Mouse (Mus musculus) c-Kit-positive CD71-negative TER-119-negative erythroid progenitor cells, embryonic 14.5 days (primary cell): ENCODE data around the gene Ppan.

Experiments
- DNase-seq: peaks from one replicate; pipeline ENCODE4 v3.0.0-alpha.2; 2013; ENCODE audit warnings: low read depth

Gene Ppan

DNA sequence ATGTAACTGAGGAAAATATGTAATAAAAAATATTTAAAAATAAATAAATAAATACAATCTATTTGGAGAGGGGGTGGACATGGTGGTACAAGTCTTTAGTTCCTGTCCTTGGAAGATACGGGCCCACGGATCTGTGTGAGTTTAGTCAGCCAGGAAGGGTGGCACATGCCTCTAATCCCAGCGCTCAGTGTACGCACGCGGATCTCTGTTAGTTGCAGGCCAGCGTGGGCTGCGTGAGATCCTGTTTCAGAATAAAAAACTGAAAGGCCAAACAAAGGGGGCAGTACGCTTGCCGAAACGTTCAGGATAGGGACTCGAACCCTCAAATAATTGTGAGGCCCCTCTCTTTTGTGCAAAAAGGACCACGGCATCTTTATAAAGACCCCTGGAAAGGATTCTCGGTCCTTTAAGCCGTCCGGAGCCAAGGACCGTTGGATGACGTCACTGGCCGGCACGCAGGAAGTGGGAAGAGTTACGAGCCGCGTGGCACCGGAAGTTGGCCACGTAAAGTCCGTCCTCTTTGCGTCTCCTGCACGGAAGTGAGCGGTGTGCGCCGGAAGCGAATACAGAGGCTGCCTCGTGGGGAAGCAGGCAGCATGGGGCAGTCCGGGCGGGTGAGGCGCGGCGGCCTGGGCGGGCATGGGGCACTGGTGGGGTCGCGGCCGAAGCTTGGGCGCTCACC, at the start of gene Ppan:
TSS of gene Ppan (plus strand) at position 472 of the 682 bp plus-strand sequence.
- peak; percentile 90 for DNase-seq

GRCm38 (mm10) chr9:20838931-20839330, 49.0 kb upstream of the Ppan start:
- no peak for DNase-seq

DNA sequence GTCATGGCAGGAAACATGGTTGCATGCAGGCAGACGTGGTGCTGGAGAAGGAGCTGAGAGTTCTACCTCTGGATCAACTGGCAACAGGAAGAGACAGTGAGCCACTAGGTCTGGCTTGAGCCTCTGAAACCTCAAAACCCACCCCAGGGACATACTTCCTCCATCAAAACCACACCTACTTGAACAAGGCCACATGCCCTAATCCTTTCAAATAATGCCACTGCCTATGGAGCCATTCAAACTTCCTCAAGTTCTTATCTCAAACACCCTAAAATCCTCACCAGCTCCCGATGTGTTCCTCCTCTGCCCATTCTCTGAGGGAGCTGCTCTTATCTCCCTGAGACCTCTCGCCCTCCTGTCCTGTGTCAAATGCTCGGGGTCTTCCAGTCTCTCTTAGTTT, 45.8 kb upstream of the Ppan start:
- DNase-seq, result no peak

GRCm38 (mm10) chr9:20842670-20843069, 45.3 kb upstream of the Ppan start:
- no peak for DNase-seq

DNA sequence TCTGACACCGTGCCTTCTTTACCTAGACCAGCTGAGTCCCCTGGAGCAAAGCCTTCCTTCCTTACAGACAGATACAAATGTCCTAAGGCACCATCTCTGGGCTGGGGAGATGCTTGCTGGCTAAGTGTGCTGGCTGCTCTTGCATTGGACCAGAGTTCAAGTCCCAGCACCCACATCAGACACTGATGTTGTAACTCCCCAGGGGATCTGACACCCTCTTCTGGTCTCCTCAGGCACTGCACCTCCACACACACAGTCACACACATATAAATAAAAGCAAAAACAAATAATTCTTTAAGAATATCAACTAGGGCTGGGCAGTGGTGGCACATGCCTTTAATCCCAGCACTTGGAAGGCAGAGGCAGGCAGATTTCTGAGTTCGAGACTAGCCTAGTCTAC, 37.8 kb upstream of the Ppan start:
- no peak for DNase-seq

- peak; percentile 90 for DNase-seq
These were observed 30.8 kb upstream of the Ppan start for GRCm38 (mm10) chr9:20857131-20857530.

GRCm38 (mm10) chr9:20859926-20860325, 28.0 kb upstream of the Ppan start:
- no peak for DNase-seq

DNA sequence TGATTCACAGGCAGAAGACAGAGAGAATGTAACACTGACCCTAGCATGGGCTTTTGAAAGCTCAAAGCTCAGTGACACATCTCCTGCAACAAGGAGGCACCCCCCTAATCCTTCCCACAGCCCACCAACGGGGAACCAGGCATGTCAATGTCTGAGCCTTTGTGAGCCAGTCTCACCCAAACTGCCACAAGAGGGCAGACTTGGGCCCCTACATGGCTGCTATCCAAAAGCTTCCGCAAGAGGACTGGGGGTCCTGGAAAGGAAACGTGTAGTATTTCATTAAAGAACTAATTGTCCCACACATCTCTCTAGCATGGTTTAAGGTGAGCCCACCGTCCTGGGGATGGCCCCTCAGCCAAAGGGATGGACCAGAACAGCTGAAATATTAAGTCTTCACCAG, 26.2 kb upstream of the Ppan start:
- DNase-seq, result no peak

- DNase-seq, result no peak
These were observed 25.8 kb upstream of the Ppan start for GRCm38 (mm10) chr9:20862225-20862624.

DNA sequence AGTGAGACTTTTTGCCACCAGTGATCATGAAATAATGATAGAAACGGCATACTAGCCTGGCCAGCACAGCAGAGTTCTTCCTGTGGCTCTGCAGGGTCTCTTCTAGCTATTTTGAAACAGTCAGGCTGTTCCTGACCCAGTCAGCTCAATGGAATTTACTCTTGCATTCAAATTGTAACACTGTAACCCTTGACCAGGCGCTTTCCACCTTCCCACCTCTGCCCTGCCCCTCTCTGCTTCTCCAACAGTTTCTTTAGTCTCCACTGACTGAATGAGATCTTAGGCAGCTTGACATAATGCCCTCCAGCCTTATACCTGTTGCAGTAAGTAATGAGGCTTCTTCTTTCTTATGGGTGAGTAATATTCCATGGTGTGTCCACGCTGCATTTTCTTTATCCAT, 21.1 kb upstream of the Ppan start:
- no peak for DNase-seq

DNA sequence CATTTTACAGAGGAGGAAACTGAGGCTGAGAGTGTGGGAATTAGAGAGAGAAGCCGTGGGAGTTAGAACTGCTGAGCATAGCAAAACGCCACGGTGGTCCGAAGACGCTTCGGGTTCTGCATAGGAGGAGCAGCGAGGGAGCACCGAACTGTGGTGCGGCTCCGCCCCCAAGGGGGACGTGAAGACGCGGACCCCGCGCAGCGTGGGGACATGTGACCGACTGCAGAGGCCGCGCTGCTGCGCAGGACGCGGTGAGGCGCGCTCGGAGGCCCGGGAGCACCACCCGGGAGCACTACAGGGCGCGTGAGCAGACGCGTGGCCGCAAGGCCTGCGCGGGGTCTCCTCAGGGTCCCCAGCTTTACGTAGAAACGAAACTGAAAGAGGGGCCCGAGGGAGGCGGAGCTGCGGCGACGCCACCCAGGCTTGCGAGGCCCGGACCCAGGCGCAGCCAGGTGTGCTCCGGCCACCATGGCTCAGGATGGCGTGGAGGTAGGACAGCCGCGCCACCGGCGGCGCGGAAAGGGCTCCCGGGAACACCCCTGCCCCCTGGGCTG, 19.4 kb upstream of the Ppan start, which contains the start of gene A230050P20Rik:
TSS of gene A230050P20Rik (plus strand) at position 195 of the 554 bp plus-strand sequence.
- no peak for DNase-seq

DNA sequence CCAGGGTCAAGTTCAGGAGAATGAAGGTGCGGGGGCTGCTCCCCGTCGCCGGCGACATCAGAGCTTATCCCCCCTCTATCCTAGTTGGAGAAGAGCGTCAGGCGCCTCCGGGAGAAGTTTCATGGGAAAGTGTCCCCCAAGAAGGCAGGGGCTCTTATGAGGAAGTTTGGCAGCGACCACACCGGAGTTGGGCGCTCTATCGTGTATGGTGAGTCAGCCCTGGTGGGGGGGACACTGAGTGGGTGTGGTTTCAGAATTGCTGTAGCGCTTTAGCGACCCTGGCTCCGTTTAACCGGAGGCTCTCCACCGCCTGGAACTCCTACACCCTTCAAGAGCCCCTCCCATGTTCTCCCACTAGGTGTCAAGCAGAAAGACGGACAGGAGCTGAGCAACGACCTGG, 18.7 kb upstream of the Ppan start:
- no peak for DNase-seq

DNA sequence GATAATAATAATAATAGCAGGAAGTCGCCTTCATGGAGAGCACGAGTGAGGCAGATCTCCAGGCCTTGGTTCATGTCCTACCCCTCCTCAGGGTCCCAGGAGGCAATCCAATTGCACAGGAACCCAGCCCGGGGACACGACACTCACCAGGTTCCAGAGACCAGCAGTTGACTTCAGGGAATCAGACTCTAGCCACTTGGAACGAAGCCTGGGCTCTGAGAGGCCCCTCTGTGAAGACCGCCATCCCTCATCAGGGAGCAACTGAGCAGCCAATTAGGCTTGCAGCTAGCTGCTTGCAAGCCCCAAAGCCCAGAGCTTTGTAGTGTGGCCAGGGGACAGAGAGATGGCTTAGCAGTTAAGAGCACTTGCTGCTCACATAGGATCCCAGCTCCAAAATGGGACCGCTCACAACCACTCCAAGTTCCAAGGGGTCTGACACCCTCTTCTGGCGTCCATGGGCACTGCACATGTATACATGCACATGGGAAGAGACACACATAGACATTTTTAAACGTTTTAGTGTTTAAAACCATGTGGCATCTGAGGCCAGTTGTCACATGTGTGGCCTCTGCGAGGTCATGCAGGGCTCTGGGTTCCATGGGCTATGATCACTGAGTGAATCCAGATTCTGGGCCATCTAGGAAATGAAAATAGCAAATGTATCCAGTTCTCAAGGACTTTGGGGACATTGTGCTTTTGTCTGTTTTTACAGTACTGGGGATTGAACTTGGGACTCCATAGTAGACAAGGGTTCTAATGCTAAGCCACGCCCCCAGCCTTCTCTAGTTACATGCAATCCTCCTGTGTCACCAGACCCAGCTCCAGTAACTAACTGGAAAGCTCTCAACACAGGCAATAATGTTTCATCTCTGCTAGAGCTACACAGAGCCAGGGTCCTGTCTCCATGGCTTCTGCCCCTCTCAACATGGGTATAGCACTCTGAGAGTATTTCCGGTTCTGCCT, 17.5 kb upstream of the Ppan start:
- no peak for DNase-seq

DNA sequence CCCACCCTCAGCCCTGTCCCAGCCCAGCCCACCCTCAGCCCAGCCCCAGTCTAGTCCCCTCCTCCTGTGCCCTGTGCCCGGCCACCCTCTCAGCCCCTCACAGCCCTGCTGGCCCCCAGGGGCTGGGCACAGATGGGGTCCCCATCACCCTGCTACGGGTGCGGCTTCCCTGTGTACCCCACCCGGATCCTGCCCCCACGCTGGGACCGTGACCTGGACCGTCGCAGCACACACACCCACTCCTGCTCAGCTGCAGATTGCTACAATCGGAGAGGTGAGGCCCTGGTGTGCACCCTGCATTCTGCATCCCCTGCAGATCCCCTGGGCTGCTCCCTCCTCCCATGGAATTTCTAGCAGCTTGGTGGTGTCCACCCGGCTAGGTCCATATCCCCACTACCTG, 15.0 kb upstream of the Ppan start:
- DNase-seq, result no peak

- DNase-seq, result no peak
These were observed 14.5 kb upstream of the Ppan start for GRCm38 (mm10) chr9:20873521-20873920.

DNA sequence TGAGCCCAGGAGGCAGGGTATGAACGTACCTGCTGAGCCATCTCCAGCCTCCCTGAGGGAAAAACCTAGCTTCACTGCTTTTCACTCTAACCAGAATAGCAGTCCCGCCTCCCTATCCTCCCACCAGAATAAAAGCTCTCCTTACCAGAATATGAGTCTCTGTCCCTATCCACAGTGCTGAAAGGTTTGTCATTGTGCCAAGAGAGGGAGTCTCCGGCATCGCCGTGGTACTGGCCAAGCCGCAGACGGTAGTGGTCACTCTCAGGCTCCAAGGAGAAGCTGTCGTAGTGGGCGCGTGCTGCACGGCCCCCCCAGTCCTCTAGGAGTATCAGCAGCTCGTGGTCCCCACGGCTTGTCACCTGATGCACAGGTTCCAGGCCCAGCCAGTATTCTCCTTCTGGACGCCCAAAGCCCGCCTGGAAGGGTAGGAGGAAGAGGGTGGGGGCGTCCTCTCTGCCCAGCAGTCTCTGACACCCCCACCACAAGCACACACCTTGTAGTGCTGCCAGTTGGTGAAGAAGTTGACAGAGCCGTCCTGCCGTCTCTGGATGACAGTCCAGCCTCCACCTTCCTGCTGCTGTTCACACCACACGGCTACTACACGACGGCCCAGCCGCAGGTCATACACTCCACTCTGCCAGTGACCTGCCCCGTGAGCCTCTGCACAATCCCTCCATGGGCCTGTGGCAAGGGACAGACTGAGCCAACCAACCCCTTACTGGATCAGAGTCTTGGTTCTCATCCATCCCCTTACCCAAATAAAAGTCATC, 12.8 kb upstream of the Ppan start:
- no peak for DNase-seq

GRCm38 (mm10) chr9:20876318-20877117, 11.5 kb upstream of the Ppan start:
- DNase-seq, result no peak

DNA sequence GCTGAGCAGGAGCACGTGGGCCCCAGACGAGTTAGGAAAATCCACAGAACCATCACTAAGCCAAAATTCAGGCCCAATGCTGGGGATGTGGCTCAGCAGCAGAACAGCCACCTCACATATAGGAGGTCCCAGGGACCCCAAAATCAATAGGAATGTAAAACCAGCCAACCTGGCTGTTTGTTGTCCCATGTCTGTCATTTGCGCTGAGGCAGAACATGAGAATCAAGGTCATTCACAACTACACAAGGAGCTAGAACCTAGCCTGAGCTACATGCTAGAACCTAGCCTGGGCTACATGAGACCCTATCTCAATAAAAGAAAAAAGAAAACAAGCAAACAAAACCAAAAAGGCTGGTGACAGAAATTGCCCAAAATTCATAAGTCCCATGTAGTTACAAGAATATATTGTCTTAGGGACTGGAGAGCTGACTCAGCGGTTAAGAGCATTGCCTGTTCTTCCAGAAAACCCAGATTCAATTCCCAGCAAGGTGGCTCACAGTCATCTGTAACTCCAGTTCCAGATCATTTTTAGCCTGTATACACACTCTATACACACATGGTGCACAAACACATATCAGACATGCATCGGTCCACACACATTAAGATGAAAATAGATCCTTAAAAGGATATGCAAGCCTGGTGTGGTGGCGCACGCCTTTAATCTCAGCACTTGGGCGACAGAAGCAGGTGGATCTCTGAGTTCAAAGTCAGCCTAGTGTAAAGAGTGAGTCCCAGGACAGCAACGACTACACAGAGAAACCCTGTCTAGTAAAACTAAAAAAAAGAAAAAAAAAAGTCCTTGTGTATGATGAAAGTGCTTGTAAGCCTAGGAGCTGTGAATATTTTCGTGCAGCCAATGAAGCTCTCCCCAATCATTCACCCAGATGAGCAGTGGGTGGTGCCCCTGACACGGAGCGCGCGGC, 10.6 kb upstream of the Ppan start:
- DNase-seq, result no peak

DNA sequence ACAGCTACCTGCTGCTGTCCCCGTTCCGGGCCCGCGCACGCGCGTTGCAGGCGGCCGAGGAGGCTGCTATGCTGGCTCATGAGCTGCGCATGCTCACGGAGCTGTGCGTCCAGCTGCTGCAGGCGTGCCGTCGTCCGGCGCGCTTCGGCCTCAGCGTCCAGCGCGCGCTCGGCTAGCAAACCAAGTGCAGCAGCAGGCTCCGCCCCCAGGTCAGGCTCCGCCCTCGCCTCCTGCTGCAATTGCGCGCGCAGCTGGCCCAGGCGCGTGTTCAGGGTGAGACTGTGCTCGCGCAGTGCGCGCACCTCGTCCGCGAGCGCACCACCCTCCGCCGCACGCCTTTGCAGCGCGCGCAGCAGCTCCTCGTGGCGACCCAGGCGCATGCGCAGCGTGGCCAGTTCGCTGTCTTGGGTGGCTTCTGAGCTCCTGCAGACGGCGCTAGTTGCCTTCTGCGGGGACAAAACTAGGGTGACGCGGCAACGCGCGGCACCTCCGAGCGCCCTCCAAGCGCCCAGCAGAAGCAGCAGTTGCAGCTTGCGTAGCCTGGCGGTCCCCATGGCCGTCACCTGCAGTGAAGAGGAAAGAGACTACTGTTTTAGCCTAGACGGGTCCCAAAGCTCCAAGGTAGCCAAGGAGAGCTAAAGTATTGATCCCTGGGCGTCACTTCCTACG, 9.8 kb upstream of the Ppan start:
- peak; percentile 98 for DNase-seq

- no peak for DNase-seq
These were observed 9.3 kb upstream of the Ppan start for GRCm38 (mm10) chr9:20878710-20879065.
